Mouse (Mus musculus) neural tube, embryonic 14.5 days (tissue): ENCODE measurements at regions not wholly inside any gene's neighbourhood (a gene's known extent, or its start where the extent isn't known, plus 50 kb on each side); places are given as distances from the start of the nearest gene placed in this dataset.

Experiments
- ATAC-seq: fragments of 200-750 bp; cut with Nextera tagmentation; 2 replicates; pipeline ENCODE4 v1.8.0; 2017; ENCODE audit warnings: low read depth, mild to moderate bottlenecking, moderate TSS enrichment, moderate library complexity
- H3K27ac ChIP-seq: fragments of 300-500 bp; sonication (generic); 2 replicates; pipeline ENCODE4 v1.5.1; 2014; ENCODE audit warnings: low read depth, mild to moderate bottlenecking, control low read depth, low read length, moderate library complexity, mixed read lengths
- H3K27me3 ChIP-seq: fragments of 300-500 bp; sonication (generic); 2 replicates; pipeline ENCODE4 v1.6.1; 2014; ENCODE audit warnings: low read length; ENCODE audit not compliant: control insufficient read depth, insufficient read depth
- H3K36me3 ChIP-seq: fragments of 300-500 bp; sonication (generic); 2 replicates; pipeline ENCODE4 v1.6.1; 2014; ENCODE audit warnings: low read length, mixed read lengths; ENCODE audit not compliant: control insufficient read depth, insufficient read depth
- H3K4me1 ChIP-seq: fragments of 300-500 bp; sonication (generic); 2 replicates; pipeline ENCODE4 v1.6.1; 2014; ENCODE audit warnings: low read length; ENCODE audit not compliant: control insufficient read depth, insufficient read depth
- H3K4me2 ChIP-seq: fragments of 300-500 bp; sonication (generic); 2 replicates; pipeline ENCODE4 v1.6.1; 2014; ENCODE audit warnings: mild to moderate bottlenecking, low read depth, low read length, control low read depth
- H3K4me3 ChIP-seq: fragments of 300-500 bp; sonication (generic); 2 replicates; pipeline ENCODE4 v1.5.1; 2014; ENCODE audit warnings: low read depth, low read length, control low read depth, mixed read lengths
- H3K9ac ChIP-seq: fragments of 300-500 bp; sonication (generic); replicated peaks from 2 replicates; pipeline ENCODE4 v1.6.1; 2014; ENCODE audit warnings: low read depth, mild to moderate bottlenecking, control low read depth, low read length, mixed read lengths
- H3K9me3 ChIP-seq: fragments of 300-500 bp; sonication (generic); 2 replicates; pipeline ENCODE4 v1.6.1; 2016; ENCODE audit warnings: low read length; ENCODE audit not compliant: control insufficient read depth
- WGBS: fragments of 180-500 bp; shearing (Covaris S2); extraction: QIAGEN DNeasy Blood & Tissue Kit; methylation state at CpG from one replicate; pipeline ENCODE4 v1.1.7; 2014; 5-methylcytosine and 5-hydroxymethylcytosine counted together

- no peak overlapping the region for H3K9ac ChIP-seq
- WGBS, result 69% methylated on average over 7 of the region's 7 CpGs
- H3K9me3 ChIP-seq, result no peaks in the 10 kb centered on the region
- no peak overlapping the region for H3K4me2 ChIP-seq
- H3K27ac ChIP-seq, result no peak overlapping the region
- H3K4me3 ChIP-seq, result no peak overlapping the region
- H3K4me1 ChIP-seq, result no peaks in the 10 kb centered on the region
- no peak for ATAC-seq
- no peaks in the 10 kb centered on the region for H3K27me3 ChIP-seq
- H3K36me3 ChIP-seq, result no peaks in the 10 kb centered on the region
Observed at GRCm38 (mm10) chr1:121701826-121702225, 134.0 kb upstream of the Ddx18 start.

DNA sequence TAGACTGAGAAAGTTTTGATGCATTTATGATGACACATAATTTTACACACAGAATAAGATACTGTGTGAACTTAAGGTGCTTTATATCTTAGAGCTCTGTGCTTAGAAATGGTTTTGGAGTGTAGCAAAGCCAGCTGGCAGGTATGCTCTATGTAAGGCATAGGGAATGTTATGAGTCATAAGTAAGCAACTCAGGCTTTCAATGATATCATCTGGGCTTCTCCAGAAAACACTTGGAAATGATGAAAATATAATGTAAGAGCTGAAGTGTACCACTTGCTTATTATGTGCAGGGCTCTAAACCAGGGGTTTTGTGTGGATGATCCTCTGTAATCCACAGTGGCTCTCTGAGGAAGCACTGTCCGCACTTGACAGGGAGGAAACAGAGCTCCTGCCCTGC lies 86.1 kb upstream of the Ddx18 start:
- Histone ChIP-seq H3K4me2 (no peak overlapping the region), H3K27me3 (no peaks in the 10 kb centered on the region), H3K36me3 (no peaks in the 10 kb centered on the region), H3K9me3 (no peaks in the 10 kb centered on the region), H3K27ac (no peak overlapping the region), H3K4me3 (no peak overlapping the region), H3K4me1 (no peaks in the 10 kb centered on the region), H3K9ac (no peak overlapping the region)
- 100% methylated on average over 1 of the region's 1 CpGs for WGBS
- no peak for ATAC-seq

DNA sequence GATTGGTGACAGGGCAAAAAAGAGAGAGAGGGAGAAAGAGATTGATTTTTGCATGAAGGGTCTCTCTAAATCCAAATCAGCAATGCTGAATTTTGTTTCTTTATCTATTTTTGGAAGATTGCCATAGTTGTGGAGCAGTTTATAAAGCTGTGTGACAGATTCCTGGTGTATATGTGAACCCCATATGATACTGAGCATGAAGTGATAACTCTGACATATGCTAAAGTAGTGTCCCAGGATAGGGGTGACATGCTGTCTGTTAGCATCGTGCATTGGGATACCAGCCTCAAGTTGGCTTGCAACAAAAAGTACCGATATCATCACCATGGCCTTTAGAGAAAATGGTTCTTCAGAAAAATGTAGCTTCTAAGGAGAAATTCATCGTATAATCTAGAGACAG lies 82.3 kb upstream of the Ddx18 start:
- Histone ChIP-seq H3K4me3 (no peak overlapping the region), H3K9ac (no peak overlapping the region), H3K36me3 (no peaks in the 10 kb centered on the region), H3K4me1 (no peaks in the 10 kb centered on the region), H3K4me2 (no peak overlapping the region), H3K9me3 (no peaks in the 10 kb centered on the region), H3K27ac (no peak overlapping the region), H3K27me3 (no peaks in the 10 kb centered on the region)
- no peak for ATAC-seq
- 95% methylated on average over 3 of the region's 3 CpGs for WGBS

- H3K36me3 ChIP-seq, result no peaks in the 10 kb centered on the region
- H3K27me3 ChIP-seq, result no peaks in the 10 kb centered on the region
- no peak overlapping the region for H3K4me2 ChIP-seq
- H3K4me1 ChIP-seq, result no peaks in the 10 kb centered on the region
- no peak overlapping the region for H3K9ac ChIP-seq
- WGBS, result 87% methylated on average over 2 of the region's 2 CpGs
- H3K4me3 ChIP-seq, result no peak overlapping the region
- no peak for ATAC-seq
- H3K9me3 ChIP-seq, result no peaks in the 10 kb centered on the region
- no peak overlapping the region for H3K27ac ChIP-seq
Observed at GRCm38 (mm10) chr1:121631466-121631865, 63.7 kb upstream of the Ddx18 start.

DNA sequence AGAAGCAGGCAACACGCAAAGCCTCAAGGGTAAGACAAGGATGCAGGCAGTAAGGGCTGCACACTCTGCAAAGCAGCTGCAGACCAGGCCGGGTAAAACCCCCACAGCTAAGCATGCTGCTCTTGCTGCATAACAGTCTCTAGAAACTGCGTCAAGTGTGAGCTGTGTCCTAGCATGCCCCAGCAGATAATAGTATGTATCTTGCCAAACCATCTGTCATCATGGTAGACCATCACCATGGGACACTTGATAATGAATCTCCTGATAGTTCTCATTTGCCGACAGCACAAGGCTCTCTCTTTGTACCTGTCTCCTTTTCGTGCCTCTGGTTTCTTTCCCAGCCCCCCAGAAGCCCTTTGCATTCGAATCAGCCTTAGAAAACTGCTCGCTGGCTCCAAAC lies 52.5 kb upstream of the Ddx18 start:
- 59% methylated on average over 7 of the region's 7 CpGs for WGBS
- Histone ChIP-seq H3K27ac (no peak overlapping the region), H3K27me3 (no peaks in the 10 kb centered on the region), H3K36me3 (no peaks in the 10 kb centered on the region), H3K9ac (no peak overlapping the region), H3K9me3 (no peaks in the 10 kb centered on the region), H3K4me2 (no peak overlapping the region), H3K4me1 (no peaks in the 10 kb centered on the region), H3K4me3 (no peak overlapping the region)
- ATAC-seq, result no peak

DNA sequence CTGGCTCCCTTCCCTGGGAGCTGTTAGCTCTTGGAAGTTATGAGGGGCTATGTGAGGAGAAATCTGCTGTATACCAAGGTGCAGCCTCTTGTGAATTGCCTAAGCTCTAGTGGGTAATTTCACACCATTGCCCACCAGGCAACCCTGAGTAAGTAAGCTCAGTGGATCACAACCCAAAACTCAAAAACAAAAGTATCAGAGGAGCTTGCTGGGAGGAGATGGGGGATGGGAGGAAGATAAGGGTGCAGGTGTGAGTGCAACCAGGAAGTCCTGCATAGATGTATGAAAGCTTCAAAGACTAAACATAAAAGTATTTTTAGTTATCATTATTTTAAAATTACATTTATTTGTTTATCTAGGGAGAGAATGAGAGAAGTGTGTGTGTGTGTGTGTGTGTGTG lies 50.8 kb upstream of the Ddx18 start:
- ATAC-seq, result no peak
- H3K9me3 ChIP-seq, result no peaks in the 10 kb centered on the region
- H3K9ac ChIP-seq, result no peak overlapping the region
- H3K27me3 ChIP-seq, result no peaks in the 10 kb centered on the region
- no peak overlapping the region for H3K4me3 ChIP-seq
- H3K36me3 ChIP-seq, result no peaks in the 10 kb centered on the region
- H3K27ac ChIP-seq, result no peak overlapping the region
- no peaks in the 10 kb centered on the region for H3K4me1 ChIP-seq
- H3K4me2 ChIP-seq, result no peak overlapping the region
